Mouse (Mus musculus): ENCODE results near the gene Slc27a1. TPM values are rescaled to one million over a fixed set of nuclear protein-coding genes. Genes with fewer than 3 reads are reported as not detected.
A peak's percentile ranks its signal among the peaks of the same experiment; 100 is the strongest.

Slc27a1 gene
- polyA plus RNA-seq, 1 experiment from 2014 or later: 18.2 TPM

- H3K4me2 ChIP-seq (replicated peaks; ENCODE audit: low read depth, low read length): peak overlapping the region; percentile 92
- H3K4me1 ChIP-seq (replicated peaks; ENCODE audit: control insufficient read depth, insufficient read depth, low read length): peaks cover 5% of the 10 kb centered on the region
- ATAC-seq (ENCODE audit: low FRiP score) (peak; percentile 51), DNase-seq (ENCODE audit: low spot score) (peak; percentile 58)
- H3K27ac ChIP-seq (ENCODE audit: low read depth, low read length): no peak overlapping the region
- peak overlapping the region; percentile 44 for H3K4me3 ChIP-seq (ENCODE audit: low read depth, low read length)
- H3K9ac ChIP-seq (ENCODE audit: low read depth, low read length): peak overlapping the region; percentile 68; the same call in 1 of the 2 replicates
- no peaks in the 10 kb centered on the region for H3K36me3 ChIP-seq (ENCODE audit: control insufficient read depth, insufficient read depth, low read length)
- WGBS: 4% methylated on average over 25 of the region's 25 CpGs
- peaks cover 3% of the 10 kb centered on the region; the same call in 1 of the 2 replicates for H3K9me3 ChIP-seq (ENCODE audit: control insufficient read depth, low read length)
- peaks cover 26% of the 10 kb centered on the region for H3K27me3 ChIP-seq (ENCODE audit: control insufficient read depth, insufficient read depth, low read length)
These were observed 61.1 kb downstream of the Slc27a1 start for GRCm38 (mm10) chr8:71629781-71630212.

- Histone ChIP-seq H3K36me3 (ENCODE audit: control insufficient read depth, insufficient read depth, low read length) (no peaks in the 10 kb centered on the region), H3K9ac (ENCODE audit: low read depth, low read length) (no peak overlapping the region), H3K27me3 (ENCODE audit: control insufficient read depth, insufficient read depth, low read length) (peaks cover 28% of the 10 kb centered on the region), H3K4me3 (ENCODE audit: low read depth, low read length) (no peak overlapping the region), H3K27ac (ENCODE audit: low read depth, low read length) (no peak overlapping the region), H3K4me1 (replicated peaks; ENCODE audit: control insufficient read depth, insufficient read depth, low read length) (peaks cover 5% of the 10 kb centered on the region), H3K4me2 (replicated peaks; ENCODE audit: low read depth, low read length) (no peak overlapping the region), H3K9me3 (ENCODE audit: control insufficient read depth, low read length) (peaks cover 3% of the 10 kb centered on the region; the same call in 1 of the 2 replicates)
- WGBS: 86% methylated on average over 6 of the region's 6 CpGs
- no peak for ATAC-seq (ENCODE audit: low FRiP score)
- no peak for DNase-seq (ENCODE audit: low spot score)
These were observed 62.1 kb downstream of the Slc27a1 start for GRCm38 (mm10) chr8:71630761-71631160.

DNA sequence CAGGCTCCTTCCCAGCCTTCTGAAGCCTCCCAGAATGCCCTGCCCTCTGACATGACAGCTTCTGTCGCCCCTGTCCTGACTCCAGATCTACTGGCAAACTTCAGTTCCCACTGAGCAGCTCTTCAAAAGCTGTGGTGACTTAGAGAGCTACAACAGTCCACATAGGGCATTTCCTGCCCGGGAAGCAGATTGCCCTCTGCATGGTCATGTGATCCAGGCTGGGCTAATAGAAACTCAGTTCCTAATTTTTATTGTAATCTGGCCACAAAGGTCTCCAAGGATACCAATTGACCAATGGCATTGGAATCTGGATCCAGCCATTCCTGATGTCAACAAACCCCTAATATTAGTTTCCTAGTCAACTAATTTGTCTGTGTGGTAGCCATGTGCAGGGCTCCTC lies 63.2 kb downstream of the Slc27a1 start:
- ATAC-seq (ENCODE audit: low FRiP score): no peak
- WGBS: 69% methylated on average over 2 of the region's 2 CpGs
- Histone ChIP-seq H3K27ac (ENCODE audit: low read depth, low read length) (no peak overlapping the region), H3K4me2 (replicated peaks; ENCODE audit: low read depth, low read length) (no peak overlapping the region), H3K9ac (ENCODE audit: low read depth, low read length) (no peak overlapping the region), H3K4me1 (replicated peaks; ENCODE audit: control insufficient read depth, insufficient read depth, low read length) (peaks cover 5% of the 10 kb centered on the region), H3K27me3 (ENCODE audit: control insufficient read depth, insufficient read depth, low read length) (peaks cover 28% of the 10 kb centered on the region), H3K9me3 (ENCODE audit: control insufficient read depth, low read length) (peaks cover 3% of the 10 kb centered on the region; the same call in 1 of the 2 replicates), H3K4me3 (ENCODE audit: low read depth, low read length) (no peak overlapping the region), H3K36me3 (ENCODE audit: control insufficient read depth, insufficient read depth, low read length) (no peaks in the 10 kb centered on the region)
- no peak for DNase-seq (ENCODE audit: low spot score)

- H3K27me3 ChIP-seq (ENCODE audit: control insufficient read depth, insufficient read depth, low read length): peaks cover 28% of the 10 kb centered on the region
These were observed 64.5 kb downstream of the Slc27a1 start for GRCm38 (mm10) chr8:71633164-71633563.

DNA sequence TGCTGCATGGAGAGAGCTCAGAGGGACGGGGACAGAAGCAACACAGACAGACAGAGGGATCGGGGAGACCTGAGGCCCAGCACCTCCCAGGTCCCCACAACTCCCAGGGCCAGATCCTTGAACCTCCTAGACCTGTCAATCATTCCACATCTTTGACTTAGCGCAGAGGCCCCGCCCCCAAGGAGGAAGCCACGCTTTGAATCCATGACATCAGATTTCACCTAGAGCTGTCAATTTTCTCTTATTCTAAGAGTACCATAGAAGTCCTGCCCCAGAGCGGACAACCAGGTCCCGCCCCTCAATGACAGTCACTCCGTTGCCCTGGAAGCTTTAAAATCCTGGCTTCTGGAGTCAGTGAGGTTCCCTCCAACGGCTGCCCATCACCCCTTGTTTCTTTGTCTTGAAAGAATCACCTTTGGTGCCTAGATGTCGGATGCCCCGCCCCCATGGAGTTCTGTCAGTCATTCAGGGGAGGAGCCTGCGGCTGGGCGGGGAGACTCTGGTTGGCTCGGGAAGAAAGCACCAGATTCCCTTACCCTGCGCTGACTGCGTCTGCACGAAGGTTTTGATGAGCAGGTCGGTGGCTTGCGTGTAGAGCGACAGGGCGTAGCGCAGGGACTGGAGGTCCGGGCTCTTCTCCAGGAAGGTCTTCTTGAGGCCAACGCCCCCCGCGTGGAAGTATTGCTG lies 65.4 kb downstream of the Slc27a1 start:
- Histone ChIP-seq H3K4me3 (ENCODE audit: low read depth, low read length) (no peak overlapping the region), H3K27ac (ENCODE audit: low read depth, low read length) (no peak overlapping the region), H3K9me3 (ENCODE audit: control insufficient read depth, low read length) (peaks cover 3% of the 10 kb centered on the region; the same call in 1 of the 2 replicates), H3K9ac (ENCODE audit: low read depth, low read length) (0 out of 2 replicates have a peak overlapping the region, but pooled peaks have one; percentile 11), H3K27me3 (ENCODE audit: control insufficient read depth, insufficient read depth, low read length) (peaks cover 28% of the 10 kb centered on the region), H3K36me3 (ENCODE audit: control insufficient read depth, insufficient read depth, low read length) (no peaks in the 10 kb centered on the region), H3K4me2 (replicated peaks; ENCODE audit: low read depth, low read length) (peak overlapping the region; percentile 31), H3K4me1 (replicated peaks; ENCODE audit: control insufficient read depth, insufficient read depth, low read length) (0 out of 2 replicates have a peak, but pooled peaks cover 2% of the 10 kb centered on the region)
- peak; percentile 36 for ATAC-seq (ENCODE audit: low FRiP score)
- peak; percentile 78 for DNase-seq (ENCODE audit: low spot score)
- WGBS: 1% methylated on average over 26 of the region's 26 CpGs

More at GRCm38 (mm10) chr8:71633164-71633563, 64.5 kb downstream of the Slc27a1 start:
- H3K27ac ChIP-seq (ENCODE audit: low read depth, low read length): no peak overlapping the region
- H3K9me3 ChIP-seq (ENCODE audit: control insufficient read depth, low read length): peaks cover 3% of the 10 kb centered on the region; the same call in 1 of the 2 replicates
- ATAC-seq (ENCODE audit: low FRiP score) (no peak), DNase-seq (ENCODE audit: low spot score) (peak; percentile 21)
- H3K9ac ChIP-seq (ENCODE audit: low read depth, low read length): no peak overlapping the region
- 10% methylated on average over 19 of the region's 22 CpGs for WGBS
- H3K36me3 ChIP-seq (ENCODE audit: control insufficient read depth, insufficient read depth, low read length): no peaks in the 10 kb centered on the region
- H3K4me1 ChIP-seq (replicated peaks; ENCODE audit: control insufficient read depth, insufficient read depth, low read length): peaks cover 5% of the 10 kb centered on the region
- H3K4me2 ChIP-seq (replicated peaks; ENCODE audit: low read depth, low read length): no peak overlapping the region
- H3K4me3 ChIP-seq (ENCODE audit: low read depth, low read length): no peak overlapping the region

Other genes starting within 250 kb of the Slc27a1 start
- 77.8 and 78.6 TPM in 2 replicates for gene Use1, start 202.0 kb upstream of the Slc27a1 start, polyA plus RNA-seq (2014; fragmentation: Nextera tagmentation; extraction: Ambion mirVana)
- 3.0 and 3.7 TPM in 2 replicates for gene Ocel1, start 197.6 kb upstream of the Slc27a1 start, polyA plus RNA-seq (2014; fragmentation: Nextera tagmentation; extraction: Ambion mirVana)
- 69.5 and 78.3 TPM in 2 replicates for gene Nr2f6, start 186.9 kb upstream of the Slc27a1 start, polyA plus RNA-seq (2014; fragmentation: Nextera tagmentation; extraction: Ambion mirVana)
- 2.9 and 3.6 TPM in 2 replicates for gene Ushbp1, start 173.1 kb upstream of the Slc27a1 start, polyA plus RNA-seq (2014; fragmentation: Nextera tagmentation; extraction: Ambion mirVana)
- gene Babam1, start 172.0 kb upstream of the Slc27a1 start, polyA plus RNA-seq (2014; fragmentation: Nextera tagmentation; extraction: Ambion mirVana): 102 and 106 TPM in 2 replicates
- gene Ankle1, start 162.9 kb upstream of the Slc27a1 start, polyA plus RNA-seq (2014; fragmentation: Nextera tagmentation; extraction: Ambion mirVana): 14.4 and 20.8 TPM in 2 replicates
- gene Abhd8, start 105.2 kb upstream of the Slc27a1 start, polyA plus RNA-seq (2014; fragmentation: Nextera tagmentation; extraction: Ambion mirVana): 38.5 and 40.0 TPM in 2 replicates
- gene Mrpl34, start 103.9 kb upstream of the Slc27a1 start, polyA plus RNA-seq (2014; fragmentation: Nextera tagmentation; extraction: Ambion mirVana): 231 and 239 TPM in 2 replicates
- gene Dda1, start 99.7 kb upstream of the Slc27a1 start, polyA plus RNA-seq (2014; fragmentation: Nextera tagmentation; extraction: Ambion mirVana): 143 and 155 TPM in 2 replicates
- gene Ano8, start 82.9 kb upstream of the Slc27a1 start, polyA plus RNA-seq (2014; fragmentation: Nextera tagmentation; extraction: Ambion mirVana): 5.1 and 5.8 TPM in 2 replicates
- 3.7 and 3.8 TPM in 2 replicates for gene Gtpbp3, start 80.8 kb upstream of the Slc27a1 start, polyA plus RNA-seq (2014; fragmentation: Nextera tagmentation; extraction: Ambion mirVana)
- gene Plvap, start 57.1 kb upstream of the Slc27a1 start, polyA plus RNA-seq (2014; fragmentation: Nextera tagmentation; extraction: Ambion mirVana): 35.3 and 37.2 TPM in 2 replicates
- gene Ccdc194, start 43.2 kb upstream of the Slc27a1 start, polyA plus RNA-seq (2014; fragmentation: Nextera tagmentation; extraction: Ambion mirVana): 0.51 and 0.71 TPM in 2 replicates
- gene Bst2, start 31.4 kb upstream of the Slc27a1 start, polyA plus RNA-seq (2014; fragmentation: Nextera tagmentation; extraction: Ambion mirVana): 2.2 and 5.7 TPM in 2 replicates
- 54.3 and 61.1 TPM in 2 replicates for gene Mvb12a, start 26.0 kb upstream of the Slc27a1 start, polyA plus RNA-seq (2014; fragmentation: Nextera tagmentation; extraction: Ambion mirVana)
- 0.28 and 0.47 TPM in 2 replicates for gene Tmem221, start 10.0 kb upstream of the Slc27a1 start, polyA plus RNA-seq (2014; fragmentation: Nextera tagmentation; extraction: Ambion mirVana)
- gene Nxnl1, start 2.3 kb upstream of the Slc27a1 start, polyA plus RNA-seq (2014; fragmentation: Nextera tagmentation; extraction: Ambion mirVana): not detected in 2 replicates
- gene Pgls, start 23.3 kb downstream of the Slc27a1 start, polyA plus RNA-seq (2014; fragmentation: Nextera tagmentation; extraction: Ambion mirVana): 228 TPM in 2 replicates
- 3.3 and 3.6 TPM in 2 replicates for gene Fam129c, start 28.8 kb downstream of the Slc27a1 start, polyA plus RNA-seq (2014; fragmentation: Nextera tagmentation; extraction: Ambion mirVana)
- gene Colgalt1, start 42.1 kb downstream of the Slc27a1 start, polyA plus RNA-seq (2014; fragmentation: Nextera tagmentation; extraction: Ambion mirVana): 41.3 and 42.5 TPM in 2 replicates
- gene Unc13a, start 102.9 kb downstream of the Slc27a1 start, polyA plus RNA-seq (2014; fragmentation: Nextera tagmentation; extraction: Ambion mirVana): 7.3 and 9.1 TPM in 2 replicates
- 0.99 and 1.4 TPM in 2 replicates for gene Jak3, start 107.4 kb downstream of the Slc27a1 start, polyA plus RNA-seq (2014; fragmentation: Nextera tagmentation; extraction: Ambion mirVana)
- 0.35 and 0.37 TPM in 2 replicates for gene Insl3, start 120.3 kb downstream of the Slc27a1 start, polyA plus RNA-seq (2014; fragmentation: Nextera tagmentation; extraction: Ambion mirVana)
- 0.36 and 0.45 TPM in 2 replicates for gene B3gnt3, start 132.9 kb downstream of the Slc27a1 start, polyA plus RNA-seq (2014; fragmentation: Nextera tagmentation; extraction: Ambion mirVana)
- gene Fcho1, start 156.8 kb downstream of the Slc27a1 start, polyA plus RNA-seq (2014; fragmentation: Nextera tagmentation; extraction: Ambion mirVana): 13.6 and 15.0 TPM in 2 replicates

Measured in hindbrain, embryonic 11.5 days (tissue).